Mouse (Mus musculus) layer of hippocampus, adult 18-20 months (tissue): Measurements from ENCODE around the gene Itgb5. TPM values are rescaled to one million over a fixed set of nuclear protein-coding genes. Genes with fewer than 3 reads are reported as not detected.

Experiments
- DNase-seq, 2 experiments: peaks; one replicate each; pipeline ENCODE4 v3.0.0; 2022; ENCODE audit warnings: low spot score in 2 of 2
- total RNA-seq, 2 experiments: library from RNA; stranded (reverse); gene quantifications; 2 replicates each; pipeline ENCODE4 v1.2.3; 2021

Gene Itgb5
- total RNA-seq, 2 experiments from 2014 or later: 46.6 to 48.4 TPM

GRCm38 (mm10) chr16:33830512-33831105, 1.1 kb downstream of the Itgb5 start:
- DNase-seq: no peak

DNA sequence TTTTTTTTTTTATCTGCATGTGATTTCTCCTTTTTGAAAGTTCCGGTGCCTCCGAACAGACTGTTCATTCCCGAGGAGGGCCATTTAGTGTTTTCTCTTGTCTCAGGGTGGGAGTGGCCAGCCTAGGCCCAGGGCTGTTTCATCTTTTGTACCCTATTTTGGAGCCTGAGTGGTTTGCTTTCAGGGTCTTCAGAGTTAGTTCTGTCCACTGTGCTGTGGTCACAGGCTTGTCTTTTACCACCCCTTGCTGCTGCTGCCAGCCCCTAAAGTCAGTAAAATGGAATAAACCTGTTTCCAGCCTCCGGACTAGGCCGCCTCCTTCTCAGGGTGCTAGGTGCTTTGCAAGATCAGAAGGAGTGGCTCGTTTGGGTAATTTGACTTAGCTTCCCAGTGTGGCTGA, 2.6 kb downstream of the Itgb5 start:
- no peak for DNase-seq

DNA sequence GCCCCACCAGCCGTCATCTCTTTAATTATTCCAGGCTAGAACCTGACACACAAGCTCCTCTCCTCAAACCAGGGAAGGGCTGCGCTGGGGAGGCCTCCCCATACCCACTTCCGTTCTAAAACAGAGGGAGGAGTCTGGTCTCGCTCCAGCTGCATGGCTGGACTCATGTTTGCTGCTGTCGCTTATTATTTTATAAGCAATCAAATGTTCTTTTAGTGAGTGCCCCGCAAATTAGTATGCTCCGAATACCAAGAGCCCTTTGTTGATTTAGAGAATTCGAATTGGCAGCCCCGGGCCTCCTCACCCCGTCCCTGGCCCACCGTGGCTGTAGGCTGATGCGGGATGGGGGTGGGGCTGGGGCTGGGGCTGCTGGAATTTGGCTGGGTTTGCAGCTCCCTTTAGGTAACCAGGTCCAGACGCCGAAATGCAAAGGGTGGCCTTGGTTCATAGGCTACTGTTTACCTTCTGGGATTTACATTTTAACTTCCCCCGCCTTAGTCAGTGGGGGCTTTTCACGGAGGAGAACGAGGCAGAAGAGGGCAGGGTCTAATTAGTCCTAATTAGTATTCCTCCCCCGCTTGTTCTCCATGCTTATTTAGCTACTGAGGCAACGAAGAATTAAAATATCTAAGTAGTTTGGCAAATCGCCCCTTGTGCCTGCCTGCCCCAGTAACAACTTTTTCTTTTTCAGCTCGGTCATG, 3.4 kb downstream of the Itgb5 start:
- DNase-seq: peak in 1 of 2 experiments; percentile 54

DNA sequence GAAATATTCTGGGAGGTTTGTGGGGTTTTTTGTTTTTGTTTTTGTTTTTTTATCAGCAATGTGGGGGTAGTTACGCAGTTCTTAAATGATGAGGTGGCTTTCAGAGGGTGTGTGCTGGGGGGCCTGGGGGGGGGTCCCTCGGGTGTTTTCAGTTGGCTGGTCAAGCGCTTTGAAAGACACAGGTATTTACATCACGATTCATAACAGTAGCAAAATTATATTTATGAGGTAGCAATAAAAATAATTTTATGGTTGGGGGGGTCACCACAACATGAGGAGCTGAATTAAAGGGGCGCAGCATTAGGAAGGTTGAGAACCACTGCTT, 3.9 kb downstream of the Itgb5 start:
- no peak for DNase-seq

GRCm38 (mm10) chr16:33833781-33834482, 4.5 kb downstream of the Itgb5 start:
- DNase-seq: peak in 1 of 2 experiments; percentile 33

GRCm38 (mm10) chr16:33836676-33837075, 7.2 kb downstream of the Itgb5 start:
- no peak for DNase-seq

- no peak for DNase-seq
Measured at GRCm38 (mm10) chr16:33837191-33837590, 7.7 kb downstream of the Itgb5 start.

- DNase-seq: no peak
Measured at GRCm38 (mm10) chr16:33840616-33841015, 11.2 kb downstream of the Itgb5 start.

- DNase-seq: no peak
Measured at GRCm38 (mm10) chr16:33842081-33842880, 12.8 kb downstream of the Itgb5 start.

- no peak for DNase-seq
Measured at GRCm38 (mm10) chr16:33844150-33844611, 14.7 kb downstream of the Itgb5 start.

DNA sequence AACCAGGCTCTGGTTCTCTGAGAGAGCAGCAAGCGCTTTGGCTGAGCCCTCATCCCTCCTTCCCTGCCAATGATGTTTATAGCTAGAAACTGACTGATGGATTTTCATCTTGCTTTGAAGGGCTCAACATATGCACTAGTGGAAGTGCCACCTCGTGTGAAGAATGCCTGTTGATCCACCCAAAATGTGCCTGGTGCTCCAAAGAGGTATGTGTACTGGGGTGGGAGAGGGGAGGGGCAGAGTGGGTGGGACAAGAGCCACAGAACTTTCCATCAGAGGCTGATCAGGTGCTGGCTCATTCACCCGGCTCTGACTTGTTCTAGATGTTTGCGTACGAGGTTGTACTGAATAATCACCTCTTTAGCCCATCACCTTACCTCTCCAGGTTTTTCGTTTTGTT, 15.4 kb downstream of the Itgb5 start:
- DNase-seq: no peak

GRCm38 (mm10) chr16:33853271-33853670, 23.8 kb downstream of the Itgb5 start:
- DNase-seq: no peak

DNA sequence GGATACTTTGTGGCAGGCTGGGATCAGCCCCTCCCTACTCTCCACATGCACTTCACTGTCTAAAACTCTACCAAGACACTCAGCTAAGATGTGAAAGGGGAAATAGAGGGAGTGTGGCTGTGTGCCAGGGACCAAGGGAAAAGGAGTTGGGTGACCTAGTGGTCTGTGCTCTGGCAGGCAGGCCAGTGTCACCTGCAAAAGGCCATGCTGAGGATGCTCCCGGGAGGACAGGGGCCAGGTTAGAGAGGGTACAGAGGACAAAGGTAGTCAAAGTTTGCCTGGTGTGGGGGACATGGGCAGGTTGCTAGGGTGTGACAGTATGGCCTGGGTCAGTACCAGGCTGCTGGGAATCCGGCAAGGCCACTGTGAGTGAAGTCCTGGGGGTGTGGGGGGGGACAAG, 29.3 kb downstream of the Itgb5 start:
- no peak for DNase-seq

DNA sequence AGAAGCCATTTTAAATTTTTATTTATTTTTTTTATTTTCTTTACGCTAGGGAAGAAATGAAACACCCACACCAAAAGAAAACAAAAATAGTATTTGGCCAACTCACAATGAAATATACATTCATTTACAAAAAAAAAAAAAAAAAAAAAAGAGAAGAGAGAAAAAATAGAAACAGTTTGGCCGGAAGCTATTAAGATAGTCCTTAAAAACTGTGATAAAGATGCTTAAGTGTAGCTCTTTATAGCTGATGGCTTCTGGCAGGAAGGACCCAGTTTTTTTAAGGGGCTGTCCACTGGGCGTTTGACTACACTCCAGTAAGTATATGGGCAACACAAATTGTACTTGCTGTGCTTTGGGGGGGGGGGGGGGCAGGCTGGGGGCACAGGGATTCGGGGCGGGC, 29.9 kb downstream of the Itgb5 start:
- DNase-seq: no peak

GRCm38 (mm10) chr16:33859988-33860700, 30.7 kb downstream of the Itgb5 start:
- DNase-seq: peak; percentile 74 to 90

GRCm38 (mm10) chr16:33862406-33862805, 32.9 kb downstream of the Itgb5 start:
- no peak for DNase-seq

DNA sequence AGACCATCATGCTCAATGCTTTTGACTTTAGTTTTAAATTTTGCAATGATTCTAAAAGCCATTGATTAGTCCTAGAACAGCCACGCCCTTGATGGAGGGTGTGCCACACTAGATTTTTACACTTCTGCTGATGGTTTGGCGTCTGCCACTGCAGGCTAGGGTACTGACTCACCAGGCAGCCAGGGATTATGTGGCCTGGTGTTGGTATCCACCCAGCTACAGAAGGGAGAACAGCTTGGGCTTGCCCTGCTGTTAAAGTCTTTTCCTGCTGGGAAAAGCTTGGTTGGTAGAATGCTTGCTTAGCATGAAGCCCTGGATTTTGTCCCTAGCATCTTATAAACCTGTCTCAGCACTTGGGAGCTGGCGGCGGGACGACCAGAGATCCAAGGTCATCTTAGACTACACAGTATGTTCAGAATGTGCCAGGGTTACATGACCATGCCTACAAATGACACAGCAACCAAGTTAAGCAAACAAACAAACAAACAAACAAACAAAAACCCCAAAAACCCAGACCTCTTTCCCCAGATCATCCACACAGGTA, 33.8 kb downstream of the Itgb5 start:
- DNase-seq: no peak

GRCm38 (mm10) chr16:33870224-33870785, 40.8 kb downstream of the Itgb5 start:
- DNase-seq: no peak

GRCm38 (mm10) chr16:33870988-33871758, 41.7 kb downstream of the Itgb5 start:
- DNase-seq: no peak
